Mouse (Mus musculus) forebrain, embryonic 14.5 days (tissue): ENCODE data around the gene Agmat. TPM values are rescaled to one million over a fixed set of nuclear protein-coding genes. Genes with fewer than 3 reads are reported as not detected.

ENCODE experiments used
- ATAC-seq: fragments of 200-750 bp; cut with Nextera tagmentation; 2 replicates; pipeline ENCODE4 v1.8.0; 2017; ENCODE audit warnings: mild to moderate bottlenecking, moderate library complexity
- DNase-seq: peaks from one replicate; pipeline ENCODE4 v3.0.0-alpha.2; 2015; ENCODE audit warnings: low spot score
- H3K27ac ChIP-seq: fragments of 300-500 bp; sonication (generic); 2 replicates; pipeline ENCODE4 v1.5.1; 2014; ENCODE audit warnings: low read depth, mild to moderate bottlenecking, control low read depth, low read length, moderate library complexity
- H3K27me3 ChIP-seq: fragments of 300-500 bp; sonication (generic); replicated peaks from 2 replicates; pipeline ENCODE4 v1.6.1; 2014; ENCODE audit warnings: low read length, control low read depth, mixed read lengths; ENCODE audit not compliant: control insufficient read depth, insufficient read depth
- H3K36me3 ChIP-seq: fragments of 300-500 bp; sonication (generic); 2 replicates; pipeline ENCODE4 v1.6.1; 2014; ENCODE audit warnings: low read length, control low read depth; ENCODE audit not compliant: control insufficient read depth, insufficient read depth
- H3K4me1 ChIP-seq: fragments of 300-500 bp; sonication (generic); 2 replicates; pipeline ENCODE4 v1.6.1; 2014; ENCODE audit warnings: antibody characterized with exemption, low read length, control low read depth; ENCODE audit not compliant: control insufficient read depth, insufficient read depth
- H3K4me2 ChIP-seq: fragments of 300-500 bp; sonication (generic); 2 replicates; pipeline ENCODE4 v1.6.1; 2014; ENCODE audit warnings: mild to moderate bottlenecking, control low read depth, low read length
- H3K4me3 ChIP-seq: fragments of 300-500 bp; sonication (generic); 2 replicates; pipeline ENCODE4 v1.5.1; 2014; ENCODE audit warnings: low read depth, low read length, control low read depth
- H3K9ac ChIP-seq: fragments of 300-500 bp; sonication (generic); 2 replicates; pipeline ENCODE4 v1.6.1; 2014; ENCODE audit warnings: mild to moderate bottlenecking, low read length, control low read depth, moderate library complexity
- H3K9me3 ChIP-seq: fragments of 300-500 bp; sonication (generic); replicated peaks from 2 replicates; pipeline ENCODE4 v1.6.1; 2016; ENCODE audit warnings: low read length, control low read depth, mixed read lengths; ENCODE audit not compliant: control insufficient read depth
- WGBS: fragments of 180-500 bp; shearing (Covaris S2); extraction: QIAGEN DNeasy Blood & Tissue Kit; methylation state at CpG from one replicate; pipeline ENCODE4 v1.1.7; 2014; 5-methylcytosine and 5-hydroxymethylcytosine counted together
- polyA plus RNA-seq: library from polyadenylated mRNA; unstranded; fragments of >200 nt; fragmentation: Nextera tagmentation; extraction: Ambion mirVana; gene quantifications from 2 replicates; pipeline ENCODE4 v1.2.1, GENCODE M21; 2014

Agmat gene
- polyA plus RNA-seq, 1 experiment from 2014 or later: not detected

- H3K27ac ChIP-seq: no peak overlapping the region
- H3K9me3 ChIP-seq: no peaks in the 10 kb centered on the region
- DNase-seq (no peak), ATAC-seq (no peak)
- 91% methylated on average over 8 of the region's 8 CpGs for WGBS
- H3K4me2 ChIP-seq: no peak overlapping the region
- H3K4me3 ChIP-seq: no peak overlapping the region
- no peak overlapping the region for H3K9ac ChIP-seq
- peaks cover 84% of the 10 kb centered on the region for H3K36me3 ChIP-seq
- H3K4me1 ChIP-seq: no peaks in the 10 kb centered on the region
- H3K27me3 ChIP-seq: no peaks in the 10 kb centered on the region
Measured at GRCm38 (mm10) chr4:141779828-141780227, 33.4 kb downstream of the Agmat start.

- H3K27ac ChIP-seq: no peak overlapping the region
- 96% methylated on average over 8 of the region's 8 CpGs for WGBS
- no peaks in the 10 kb centered on the region for H3K9me3 ChIP-seq
- H3K4me3 ChIP-seq: no peak overlapping the region
- H3K27me3 ChIP-seq: no peaks in the 10 kb centered on the region
- DNase-seq (no peak), ATAC-seq (no peak)
- H3K4me1 ChIP-seq: no peaks in the 10 kb centered on the region
- no peak overlapping the region for H3K4me2 ChIP-seq
- H3K9ac ChIP-seq: no peak overlapping the region
- H3K36me3 ChIP-seq: peaks cover 80% of the 10 kb centered on the region
Measured at GRCm38 (mm10) chr4:141781201-141781985, 34.9 kb downstream of the Agmat start.

- peaks cover 4% of the 10 kb centered on the region for H3K4me1 ChIP-seq
- 85% methylated on average over 5 of the region's 5 CpGs for WGBS
- H3K4me3 ChIP-seq: no peak overlapping the region
- no peaks in the 10 kb centered on the region for H3K9me3 ChIP-seq
- DNase-seq (no peak), ATAC-seq (no peak)
- no peak overlapping the region for H3K4me2 ChIP-seq
- no peaks in the 10 kb centered on the region for H3K27me3 ChIP-seq
- peaks cover 70% of the 10 kb centered on the region for H3K36me3 ChIP-seq
- H3K27ac ChIP-seq: no peak overlapping the region
- no peak overlapping the region for H3K9ac ChIP-seq
Measured at GRCm38 (mm10) chr4:141784835-141785234, 38.4 kb downstream of the Agmat start.

GRCm38 (mm10) chr4:141786141-141786540 lies 39.7 kb downstream of the Agmat start:
- H3K9ac ChIP-seq: no peak overlapping the region
- WGBS: 95% methylated on average over 13 of the region's 13 CpGs
- no peak overlapping the region for H3K4me2 ChIP-seq
- H3K9me3 ChIP-seq: no peaks in the 10 kb centered on the region
- H3K4me1 ChIP-seq: peaks cover 5% of the 10 kb centered on the region
- no peak overlapping the region for H3K4me3 ChIP-seq
- H3K27me3 ChIP-seq: no peaks in the 10 kb centered on the region
- H3K36me3 ChIP-seq: peaks cover 58% of the 10 kb centered on the region
- DNase-seq: no peak
- no peak for ATAC-seq
- H3K27ac ChIP-seq: no peak overlapping the region

- no peak for ATAC-seq
- 79% methylated on average over 6 of the region's 6 CpGs for WGBS
- no peak for DNase-seq
- Histone ChIP-seq H3K4me2 (no peak overlapping the region), H3K27ac (no peak overlapping the region), H3K36me3 (peaks cover 49% of the 10 kb centered on the region), H3K9ac (no peak overlapping the region), H3K9me3 (no peaks in the 10 kb centered on the region), H3K4me1 (peaks cover 5% of the 10 kb centered on the region), H3K4me3 (no peak overlapping the region), H3K27me3 (no peaks in the 10 kb centered on the region)
Measured at GRCm38 (mm10) chr4:141787046-141787445, 40.6 kb downstream of the Agmat start.

- Histone ChIP-seq H3K4me3 (no peak overlapping the region), H3K9ac (no peak overlapping the region), H3K9me3 (no peaks in the 10 kb centered on the region), H3K27me3 (no peaks in the 10 kb centered on the region), H3K36me3 (peaks cover 45% of the 10 kb centered on the region), H3K4me2 (no peak overlapping the region), H3K27ac (no peak overlapping the region), H3K4me1 (peaks cover 5% of the 10 kb centered on the region)
- ATAC-seq: no peak
- 95% methylated on average over 7 of the region's 7 CpGs for WGBS
- no peak for DNase-seq
Measured at GRCm38 (mm10) chr4:141787462-141787861, 41.0 kb downstream of the Agmat start.

- 0 out of 2 replicates have a peak overlapping the region, but pooled peaks have one; percentile 74 for H3K27ac ChIP-seq
- WGBS: 56% methylated on average over 3 of the region's 3 CpGs
- DNase-seq: no peak
Measured at GRCm38 (mm10) chr4:141789564-141790218, 43.2 kb downstream of the Agmat start.

GRCm38 (mm10) chr4:141790524-141790990 lies 44.1 kb downstream of the Agmat start, which contains the start of gene Dnajc16:
TSS of gene Dnajc16 (minus strand) at chr4:141790931.
- H3K9me3 ChIP-seq: no peaks in the 10 kb centered on the region

More at GRCm38 (mm10) chr4:141789564-141790218, 43.2 kb downstream of the Agmat start:
- ATAC-seq: no peak
- peaks cover 9% of the 10 kb centered on the region for H3K4me1 ChIP-seq
- H3K9me3 ChIP-seq: no peaks in the 10 kb centered on the region
- H3K9ac ChIP-seq: peak overlapping the region; percentile 95
- peak overlapping the region; percentile 95 for H3K4me3 ChIP-seq
- peaks cover 26% of the 10 kb centered on the region for H3K36me3 ChIP-seq
- peak overlapping the region; percentile 82 for H3K4me2 ChIP-seq
- no peaks in the 10 kb centered on the region for H3K27me3 ChIP-seq

GRCm38 (mm10) chr4:141791486-141791885 lies 45.0 kb downstream of the Agmat start:
- WGBS: 92% methylated on average over 7 of the region's 7 CpGs
- no peak overlapping the region for H3K4me3 ChIP-seq
- no peak overlapping the region for H3K27ac ChIP-seq

More at GRCm38 (mm10) chr4:141790524-141790990, 44.1 kb downstream of the Agmat start, which contains the start of gene Dnajc16:
- no peaks in the 10 kb centered on the region for H3K27me3 ChIP-seq
- DNase-seq (peak; percentile 100), ATAC-seq (peak; percentile 93)
- peak within 1 kb of the TSS; percentile 82 for H3K4me2 ChIP-seq
- peaks cover 23% of the 10 kb centered on the region for H3K36me3 ChIP-seq
- WGBS: 1% methylated on average over 41 of the region's 42 CpGs
- peak within 1 kb of the TSS; percentile 95 for H3K4me3 ChIP-seq
- H3K9ac ChIP-seq: peak within 1 kb of the TSS; percentile 95
- H3K4me1 ChIP-seq: peaks cover 13% of the 10 kb centered on the region
- peak within 1 kb of the TSS; percentile 74 for H3K27ac ChIP-seq

More at GRCm38 (mm10) chr4:141791486-141791885, 45.0 kb downstream of the Agmat start:
- H3K9ac ChIP-seq: no peak overlapping the region
- ATAC-seq (no peak), DNase-seq (no peak)
- H3K9me3 ChIP-seq: no peaks in the 10 kb centered on the region
- peaks cover 13% of the 10 kb centered on the region for H3K4me1 ChIP-seq
- peaks cover 15% of the 10 kb centered on the region for H3K36me3 ChIP-seq
- H3K4me2 ChIP-seq: no peak overlapping the region
- H3K27me3 ChIP-seq: no peaks in the 10 kb centered on the region
